Mouse (Mus musculus) spleen, adult 12 weeks (tissue): ENCODE measurements around the gene Camta1.

ENCODE experiments used
- DNase-seq: peaks from one replicate; pipeline ENCODE4 v3.0.0; 2022; ENCODE audit warnings: low spot score

The Camta1 gene

GRCm38 (mm10) chr4:151438561-151438960, 423.1 kb downstream of the Camta1 start:
- no peak for DNase-seq

- DNase-seq, result no peak
These were observed 423.8 kb downstream of the Camta1 start for GRCm38 (mm10) chr4:151437859-151438258.

GRCm38 (mm10) chr4:151425133-151425532, 436.5 kb downstream of the Camta1 start:
- no peak for DNase-seq

- no peak for DNase-seq
These were observed 438.8 kb downstream of the Camta1 start for GRCm38 (mm10) chr4:151422922-151423321.

DNA sequence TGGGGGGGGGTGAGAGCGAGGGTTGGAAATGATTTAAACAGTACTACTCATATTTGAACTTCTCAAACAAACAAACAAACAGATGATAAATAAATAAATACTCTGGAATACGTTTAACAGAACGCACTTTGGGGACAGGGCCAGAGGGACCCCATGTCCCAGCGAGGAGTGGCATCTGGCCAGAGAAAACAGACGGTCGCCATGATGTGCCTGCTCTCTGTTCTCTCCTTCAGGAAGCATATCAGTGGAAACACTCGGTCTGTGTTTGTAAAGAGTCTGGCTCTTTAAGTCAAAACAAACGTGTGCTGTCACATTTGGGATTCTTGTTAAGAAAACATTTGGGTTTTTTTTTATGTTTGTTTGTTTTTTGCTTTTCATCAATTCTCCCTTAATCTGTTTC, 439.3 kb downstream of the Camta1 start:
- no peak for DNase-seq

GRCm38 (mm10) chr4:151418344-151418875, 443.3 kb downstream of the Camta1 start:
- no peak for DNase-seq

DNA sequence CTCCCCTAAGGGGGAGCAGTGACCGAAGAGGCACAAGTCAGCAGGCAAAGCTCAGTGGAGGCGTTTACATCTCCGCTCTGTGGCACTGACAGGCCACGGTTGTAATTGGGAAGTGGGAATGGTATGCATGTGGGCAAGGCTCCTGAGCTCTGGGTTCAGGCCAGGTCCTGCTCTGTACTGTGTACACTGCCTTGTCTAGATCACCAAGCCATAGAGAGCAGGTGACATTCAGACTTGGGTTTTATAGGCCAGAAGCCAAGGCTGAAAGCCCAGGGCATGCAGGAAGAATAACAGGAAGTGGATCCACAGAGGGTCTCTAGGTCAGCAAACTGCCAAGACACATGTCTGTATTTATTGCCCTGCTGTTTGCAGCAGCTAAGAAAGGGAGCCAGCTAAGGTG, 445.9 kb downstream of the Camta1 start:
- DNase-seq, result no peak

DNA sequence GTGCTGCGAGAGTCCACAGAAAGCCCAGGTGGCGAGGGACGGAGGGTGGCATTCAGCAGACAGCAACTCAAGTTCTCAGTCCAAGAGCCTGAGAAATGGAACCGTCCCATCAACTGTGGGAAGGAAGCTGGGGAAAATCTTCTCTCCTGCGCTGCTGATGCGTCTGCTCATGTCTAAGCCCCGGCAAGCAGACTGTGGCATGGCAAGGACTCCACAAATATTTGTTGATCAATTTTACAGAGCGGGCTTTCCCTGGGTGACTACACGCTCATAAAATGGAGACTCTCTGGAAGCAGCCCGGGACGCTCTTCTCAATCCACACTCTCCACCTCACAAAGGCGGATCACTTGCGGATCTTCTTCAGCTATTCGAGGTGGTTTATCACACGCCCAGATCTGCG, 446.3 kb downstream of the Camta1 start:
- no peak for DNase-seq

- no peak for DNase-seq
These were observed 446.7 kb downstream of the Camta1 start for GRCm38 (mm10) chr4:151414952-151415351.

- no peak for DNase-seq
These were observed 450.0 kb downstream of the Camta1 start for GRCm38 (mm10) chr4:151411641-151412061.

DNA sequence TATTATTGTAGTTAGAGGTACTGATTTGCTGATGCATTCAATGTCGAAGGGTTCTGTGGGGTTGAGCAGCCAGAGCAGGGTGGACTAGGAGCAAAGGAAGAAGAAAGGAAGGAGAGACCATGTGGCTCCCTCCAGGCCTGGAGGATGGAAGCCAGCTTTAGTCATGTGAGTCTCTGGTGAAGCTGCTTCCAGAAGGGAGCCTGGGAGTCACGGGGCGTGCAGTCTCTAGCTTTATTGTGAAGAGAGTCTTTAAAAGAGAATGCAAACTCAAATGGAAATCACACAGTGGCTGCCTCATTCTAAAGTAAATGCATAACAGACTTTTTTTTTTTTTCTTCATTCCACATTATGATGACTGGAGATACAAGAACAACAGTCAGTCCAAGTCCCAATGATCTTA, 450.7 kb downstream of the Camta1 start:
- no peak for DNase-seq

- no peak for DNase-seq
These were observed 452.4 kb downstream of the Camta1 start for GRCm38 (mm10) chr4:151409291-151409690.

- DNase-seq, result no peak
These were observed 452.9 kb downstream of the Camta1 start for GRCm38 (mm10) chr4:151408811-151409210.

DNA sequence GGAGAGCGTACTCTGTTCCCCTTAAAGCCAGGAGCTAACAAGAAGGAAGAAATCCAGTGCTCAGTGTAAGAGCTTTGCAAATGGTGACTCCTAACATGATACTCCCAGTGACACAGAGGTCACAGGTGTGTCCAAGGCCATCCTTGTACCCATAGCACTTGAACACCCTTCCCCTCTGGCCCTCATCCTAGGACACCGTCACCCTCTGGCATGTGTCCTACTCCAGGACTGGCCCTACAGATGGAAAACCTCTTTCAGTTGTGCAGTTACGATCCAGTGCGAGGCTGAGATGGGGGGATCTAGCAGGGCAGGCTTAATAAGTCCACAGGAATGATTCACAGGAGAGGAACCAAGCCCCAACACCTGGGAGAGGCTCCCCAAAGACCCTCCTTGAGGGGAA, 453.4 kb downstream of the Camta1 start:
- no peak for DNase-seq

DNA sequence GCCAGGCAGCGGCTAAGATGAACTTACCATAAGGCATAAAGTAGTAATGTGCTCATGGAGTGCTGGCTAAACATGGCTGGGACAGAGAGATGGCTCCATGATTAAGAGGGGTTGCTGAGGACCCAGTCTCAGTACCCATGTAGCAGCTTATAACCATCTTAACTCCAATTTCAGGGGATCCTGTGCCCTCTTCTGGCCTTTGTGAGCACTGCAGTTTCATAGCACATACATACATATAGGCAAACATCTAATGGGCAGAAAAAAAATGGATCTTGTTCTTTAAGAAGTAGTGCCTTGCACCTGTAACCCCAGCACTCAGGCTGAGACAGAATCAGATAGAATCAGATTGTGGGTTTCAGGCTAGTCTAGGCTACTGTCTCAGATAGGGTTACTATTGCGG, 454.5 kb downstream of the Camta1 start:
- no peak for DNase-seq

DNA sequence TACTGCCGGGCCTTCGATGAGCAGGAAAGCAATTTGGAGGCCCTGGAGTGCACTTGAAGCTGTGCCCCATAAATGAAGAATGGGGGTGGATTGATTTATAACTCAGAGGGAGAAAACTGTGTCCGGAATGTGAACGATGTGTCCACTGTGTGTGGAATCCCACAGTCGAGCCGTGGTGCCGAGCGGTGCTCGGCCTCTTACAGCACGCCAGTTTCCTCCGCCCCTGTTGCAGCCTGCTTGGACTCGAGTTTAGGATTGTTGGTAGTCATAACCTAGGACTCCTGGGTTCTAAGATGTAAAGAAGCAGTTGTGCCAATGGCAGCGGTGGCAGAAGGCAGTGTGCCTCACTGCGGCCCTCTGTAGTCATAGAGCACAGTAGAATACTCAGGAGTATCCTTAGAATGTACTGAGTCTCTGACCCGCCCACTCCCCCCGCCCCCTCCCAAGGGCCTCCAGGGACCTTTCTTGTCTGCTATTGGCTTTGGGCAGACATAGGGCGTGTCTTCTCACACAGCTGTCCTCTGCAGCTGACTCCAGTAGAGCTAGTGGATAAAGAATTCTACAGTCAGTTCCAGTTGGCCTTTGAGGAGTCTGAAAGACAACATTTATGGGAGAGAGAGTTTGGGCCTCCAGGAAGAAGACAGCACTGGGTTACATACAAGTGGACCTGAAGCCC, 457.0 kb downstream of the Camta1 start:
- no peak for DNase-seq

DNA sequence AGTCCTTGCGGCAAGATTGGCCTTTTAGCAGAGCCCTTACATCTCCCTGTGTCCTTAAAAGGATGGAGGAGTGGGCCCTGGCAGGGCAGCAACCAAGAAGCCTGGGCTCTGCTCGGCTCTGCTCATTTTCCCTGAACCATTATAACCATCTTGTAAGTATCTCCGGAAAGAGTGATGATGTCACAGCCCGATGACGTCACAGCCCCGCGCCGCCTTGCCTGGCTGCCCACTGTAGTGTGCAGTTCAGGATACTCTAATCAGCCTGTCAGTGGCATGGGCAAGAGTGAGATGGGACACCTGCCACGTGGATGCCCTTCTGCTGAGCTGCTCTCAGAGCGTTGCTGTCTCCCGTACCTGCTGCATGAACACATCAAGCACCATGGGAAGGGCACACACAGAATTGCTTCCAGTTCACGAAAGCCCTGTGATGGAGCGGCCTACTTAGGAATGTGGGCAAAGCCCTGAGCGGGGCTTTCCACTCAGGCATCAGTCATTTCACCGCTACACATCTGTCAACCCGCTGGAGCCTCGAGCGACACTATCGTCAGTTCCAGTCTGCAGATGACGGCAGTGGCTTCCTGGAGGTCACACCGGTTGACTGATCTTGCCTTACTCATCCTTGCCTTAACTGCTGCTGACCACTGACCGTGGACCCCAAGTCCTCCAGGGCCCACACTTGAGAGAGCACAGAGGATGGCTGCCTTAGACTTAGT, 459.8 kb downstream of the Camta1 start:
- no peak for DNase-seq

- no peak for DNase-seq
These were observed 465.1 kb downstream of the Camta1 start for GRCm38 (mm10) chr4:151396536-151396935.

- DNase-seq, result no peak
These were observed 472.3 kb downstream of the Camta1 start for GRCm38 (mm10) chr4:151389345-151389744.

GRCm38 (mm10) chr4:151386701-151387451, 474.8 kb downstream of the Camta1 start:
- DNase-seq, result no peak

- no peak for DNase-seq
These were observed 475.5 kb downstream of the Camta1 start for GRCm38 (mm10) chr4:151385985-151386700.

- DNase-seq, result no peak
These were observed 483.9 kb downstream of the Camta1 start for GRCm38 (mm10) chr4:151377731-151378130.
